Mouse (Mus musculus) hindbrain, embryonic 14.5 days (tissue): ENCODE data around the gene Tlcd1. TPM values are rescaled to one million over a fixed set of nuclear protein-coding genes. Genes with fewer than 3 reads are reported as not detected.

Source experiments
- ATAC-seq: fragments of 200-750 bp; cut with Nextera tagmentation; 2 replicates; pipeline ENCODE4 v1.8.0; 2017; ENCODE audit warnings: moderate number of reproducible peaks, mild to moderate bottlenecking, moderate TSS enrichment, moderate library complexity; ENCODE audit not compliant: low FRiP score
- DNase-seq: peaks from one replicate; pipeline ENCODE4 v3.0.0-alpha.2; 2015; ENCODE audit warnings: low spot score
- H3K27ac ChIP-seq: fragments of 300-500 bp; sonication (generic); 2 replicates; pipeline ENCODE4 v1.5.1; 2014; ENCODE audit warnings: mild to moderate bottlenecking, moderate library complexity
- H3K27me3 ChIP-seq: fragments of 300-500 bp; sonication (generic); 2 replicates; pipeline ENCODE4 v1.6.1; 2014; ENCODE audit warnings: mild to moderate bottlenecking, low read length, mixed read lengths; ENCODE audit not compliant: control insufficient read depth, insufficient read depth
- H3K36me3 ChIP-seq: fragments of 300-500 bp; sonication (generic); replicated peaks from 2 replicates; pipeline ENCODE4 v1.6.1; 2014; ENCODE audit not compliant: control insufficient read depth, insufficient read depth
- H3K4me1 ChIP-seq: fragments of 300-500 bp; sonication (generic); replicated peaks from 2 replicates; pipeline ENCODE4 v1.6.1; 2014; ENCODE audit warnings: antibody characterized with exemption, low read length, mixed read lengths; ENCODE audit not compliant: control insufficient read depth, insufficient read depth
- H3K4me2 ChIP-seq: fragments of 300-500 bp; sonication (generic); replicated peaks from 2 replicates; pipeline ENCODE4 v1.6.1; 2014; ENCODE audit warnings: mild to moderate bottlenecking, moderate library complexity
- H3K4me3 ChIP-seq: fragments of 300-500 bp; sonication (generic); replicated peaks from 2 replicates; pipeline ENCODE4 v1.5.1; 2014; ENCODE audit warnings: mild to moderate bottlenecking, low read length
- H3K9ac ChIP-seq: fragments of 300-500 bp; sonication (generic); 2 replicates; pipeline ENCODE4 v1.6.1; 2014
- H3K9me3 ChIP-seq: fragments of 300-500 bp; sonication (generic); 2 replicates; pipeline ENCODE4 v1.6.1; 2016; ENCODE audit warnings: low read length; ENCODE audit not compliant: control insufficient read depth
- WGBS: fragments of 180-500 bp; shearing (Covaris S2); extraction: QIAGEN DNeasy Blood & Tissue Kit; methylation state at CpG from one replicate; pipeline ENCODE4 v1.1.7; 2014; 5-methylcytosine and 5-hydroxymethylcytosine counted together
- polyA plus RNA-seq: library from polyadenylated mRNA; unstranded; fragments of >200 nt; fragmentation: Nextera tagmentation; extraction: Ambion mirVana; gene quantifications from 2 replicates; pipeline ENCODE4 v1.2.1, GENCODE M21; 2014

Tlcd1 gene
- polyA plus RNA-seq, 1 experiment from 2014 or later = 13.4 TPM

DNA sequence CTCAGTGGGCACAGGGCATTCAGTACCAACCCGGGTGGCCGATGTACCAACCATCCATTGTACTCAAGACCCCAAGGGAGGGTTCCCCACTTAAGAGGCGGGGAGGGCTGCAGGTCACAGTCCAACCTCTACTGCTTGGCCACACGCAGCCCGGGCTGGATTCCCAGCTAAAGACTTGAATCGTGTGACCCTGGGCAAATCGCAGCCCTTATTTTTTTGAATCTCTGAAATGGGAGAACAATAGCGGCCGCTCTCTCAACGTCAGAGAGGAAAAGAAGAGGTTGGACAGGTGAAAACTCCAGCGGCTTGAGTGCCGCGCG lies 11.9 kb upstream of the Tlcd1 start:
- peak overlapping the region; percentile 96 for H3K4me3 ChIP-seq
- no peak for DNase-seq
- no peaks in the 10 kb centered on the region for H3K27me3 ChIP-seq
- peak overlapping the region; percentile 100 for H3K9ac ChIP-seq
- peak; percentile 1; the same call in 1 of the 2 replicates for ATAC-seq
- peaks cover 30% of the 10 kb centered on the region for H3K36me3 ChIP-seq
- H3K4me2 ChIP-seq = peak overlapping the region; percentile 79
- H3K9me3 ChIP-seq = no peaks in the 10 kb centered on the region
- H3K27ac ChIP-seq = peak overlapping the region; percentile 97
- under 1% methylated on average over 14 of the region's 14 CpGs for WGBS
- peaks cover 25% of the 10 kb centered on the region for H3K4me1 ChIP-seq

DNA sequence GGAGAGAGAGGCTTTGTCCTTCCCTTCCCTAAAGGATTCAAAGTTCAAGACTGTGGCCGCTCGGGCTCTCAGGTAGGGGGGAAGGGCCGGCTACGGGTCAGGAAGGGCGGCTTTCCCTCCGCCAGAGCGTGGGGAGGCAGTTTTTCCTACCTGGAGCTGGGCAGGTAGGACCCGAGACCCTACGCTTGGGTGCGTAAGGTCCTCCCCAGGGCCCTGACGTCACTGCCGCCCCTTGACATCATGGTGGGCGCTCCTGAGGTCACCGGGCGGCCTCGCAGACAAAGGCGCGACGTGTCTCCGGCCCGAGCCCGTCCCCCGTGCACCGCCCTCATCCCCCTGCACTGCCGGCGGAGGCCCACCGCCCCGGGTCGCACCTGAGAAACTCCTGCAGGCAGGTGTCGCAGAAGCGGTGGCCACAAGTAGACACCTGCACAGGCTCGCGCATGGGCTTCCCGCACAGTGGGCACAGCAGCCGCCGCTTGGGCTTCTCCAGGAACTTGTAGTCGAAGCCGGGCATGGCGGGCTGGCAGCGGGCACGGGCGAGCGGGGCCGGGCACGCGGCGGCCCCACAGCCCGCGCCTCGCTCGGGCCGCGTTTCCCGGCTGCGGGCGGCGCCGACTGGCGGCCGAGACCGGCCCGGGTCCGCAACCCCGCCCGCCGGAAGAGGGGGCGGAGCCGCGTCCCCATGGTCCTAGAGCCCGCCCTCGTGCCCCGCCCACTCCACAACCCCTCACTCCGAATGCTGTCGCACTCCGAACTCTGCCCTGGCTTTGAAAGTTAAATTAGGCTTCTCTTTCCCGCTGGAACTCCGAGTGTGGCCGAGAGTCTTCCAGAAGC lies 11.4 kb upstream of the Tlcd1 start, which contains the start of gene Traf4:
TSS of gene Traf4 (minus strand) at position 666 of the 837 bp plus-strand sequence.
- ATAC-seq (peak; percentile 87), DNase-seq (peak; percentile 88)
- WGBS = under 1% methylated on average over 77 of the region's 78 CpGs
- Histone ChIP-seq H3K4me1 (peaks cover 25% of the 10 kb centered on the region), H3K27ac (peak within 1 kb of the TSS; percentile 97), H3K4me3 (peak within 1 kb of the TSS; percentile 96), H3K27me3 (no peaks in the 10 kb centered on the region), H3K9me3 (no peaks in the 10 kb centered on the region), H3K36me3 (peaks cover 25% of the 10 kb centered on the region), H3K9ac (peak within 1 kb of the TSS; percentile 100), H3K4me2 (peak within 1 kb of the TSS; percentile 79)

DNA sequence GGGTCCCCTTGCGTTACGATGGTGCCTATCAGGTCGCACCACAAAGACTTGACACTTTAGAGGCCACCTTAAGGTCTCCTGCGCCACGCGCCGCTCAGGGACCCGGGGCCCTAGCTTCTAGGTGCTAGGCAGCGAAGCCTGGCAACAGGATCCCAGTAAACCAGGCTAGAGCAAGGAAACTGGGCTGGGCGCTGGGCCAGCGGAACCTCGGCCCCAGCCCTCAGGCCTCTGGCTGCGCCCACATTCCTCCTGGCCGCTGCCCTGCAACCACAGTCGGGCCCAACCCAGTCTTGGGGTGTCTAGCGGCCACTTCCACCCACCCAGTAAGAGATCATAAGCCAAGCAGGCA lies 10.8 kb upstream of the Tlcd1 start:
- DNase-seq (peak; percentile 60), ATAC-seq (peak; percentile 29; the same call in 1 of the 2 replicates)
- H3K4me3 ChIP-seq = peak overlapping the region; percentile 96
- WGBS = 2% methylated on average over 16 of the region's 16 CpGs
- H3K4me2 ChIP-seq = peak overlapping the region; percentile 79
- peak overlapping the region; percentile 100 for H3K9ac ChIP-seq
- H3K4me1 ChIP-seq = peaks cover 25% of the 10 kb centered on the region
- no peaks in the 10 kb centered on the region for H3K27me3 ChIP-seq
- peak overlapping the region; percentile 97 for H3K27ac ChIP-seq
- H3K9me3 ChIP-seq = no peaks in the 10 kb centered on the region
- H3K36me3 ChIP-seq = peaks cover 19% of the 10 kb centered on the region

DNA sequence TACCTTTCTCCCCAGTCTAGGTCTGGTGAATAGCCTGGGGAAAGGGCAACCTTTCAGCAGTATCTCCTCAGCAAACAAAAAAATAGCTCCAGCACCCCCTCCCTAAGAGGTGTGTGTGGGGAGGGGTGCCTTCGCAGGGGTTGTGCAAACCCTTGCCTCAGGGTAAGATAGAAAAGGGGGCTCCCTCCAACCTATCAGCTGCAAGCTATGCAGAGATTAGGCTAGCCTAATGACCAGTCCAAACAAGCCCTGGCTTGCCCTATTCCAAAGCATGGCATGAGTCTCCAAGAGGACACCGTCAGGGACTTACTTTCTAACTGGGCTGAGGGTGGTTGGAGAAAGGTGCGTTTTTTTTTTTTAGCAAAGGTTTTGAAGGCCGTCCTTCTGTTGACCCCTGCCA lies 10.3 kb upstream of the Tlcd1 start:
- peak overlapping the region; percentile 100; the same call in 1 of the 2 replicates for H3K9ac ChIP-seq
- DNase-seq = no peak
- peaks cover 25% of the 10 kb centered on the region for H3K4me1 ChIP-seq
- ATAC-seq = no peak
- H3K27me3 ChIP-seq = no peaks in the 10 kb centered on the region
- H3K4me3 ChIP-seq = peak overlapping the region; percentile 96
- H3K36me3 ChIP-seq = peaks cover 15% of the 10 kb centered on the region
- peak overlapping the region; percentile 97 for H3K27ac ChIP-seq
- WGBS = 53% methylated on average over 4 of the region's 4 CpGs
- peak overlapping the region; percentile 79 for H3K4me2 ChIP-seq
- H3K9me3 ChIP-seq = no peaks in the 10 kb centered on the region

DNA sequence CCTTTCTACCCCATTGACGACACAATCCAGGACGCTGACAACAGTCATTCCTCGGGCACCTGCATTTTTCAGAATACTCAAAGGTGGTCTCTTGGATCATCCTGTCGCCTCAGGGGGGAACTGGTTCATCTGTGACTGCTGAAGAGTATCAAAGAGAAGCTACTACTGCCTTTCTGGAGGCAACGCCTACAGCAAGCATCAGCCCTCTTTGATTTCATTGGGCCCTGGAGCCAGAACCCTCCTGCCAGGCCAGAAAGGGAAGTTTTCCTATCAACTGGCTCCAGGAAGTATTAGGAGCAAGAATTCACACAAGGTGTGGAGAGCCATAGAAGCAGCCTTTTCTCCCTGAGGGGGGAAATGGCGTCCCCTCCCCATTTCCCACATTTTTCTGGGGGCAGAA lies 9.9 kb upstream of the Tlcd1 start:
- H3K4me1 ChIP-seq = peaks cover 25% of the 10 kb centered on the region
- no peaks in the 10 kb centered on the region for H3K27me3 ChIP-seq
- peak overlapping the region; percentile 97; the same call in 1 of the 2 replicates for H3K27ac ChIP-seq
- WGBS = 74% methylated on average over 6 of the region's 6 CpGs
- no peak overlapping the region for H3K9ac ChIP-seq
- peaks cover 10% of the 10 kb centered on the region for H3K36me3 ChIP-seq
- H3K4me3 ChIP-seq = no peak overlapping the region
- no peak overlapping the region; the same call in 1 of the 2 replicates for H3K4me2 ChIP-seq
- no peak for DNase-seq
- no peak for ATAC-seq
- no peaks in the 10 kb centered on the region for H3K9me3 ChIP-seq

DNA sequence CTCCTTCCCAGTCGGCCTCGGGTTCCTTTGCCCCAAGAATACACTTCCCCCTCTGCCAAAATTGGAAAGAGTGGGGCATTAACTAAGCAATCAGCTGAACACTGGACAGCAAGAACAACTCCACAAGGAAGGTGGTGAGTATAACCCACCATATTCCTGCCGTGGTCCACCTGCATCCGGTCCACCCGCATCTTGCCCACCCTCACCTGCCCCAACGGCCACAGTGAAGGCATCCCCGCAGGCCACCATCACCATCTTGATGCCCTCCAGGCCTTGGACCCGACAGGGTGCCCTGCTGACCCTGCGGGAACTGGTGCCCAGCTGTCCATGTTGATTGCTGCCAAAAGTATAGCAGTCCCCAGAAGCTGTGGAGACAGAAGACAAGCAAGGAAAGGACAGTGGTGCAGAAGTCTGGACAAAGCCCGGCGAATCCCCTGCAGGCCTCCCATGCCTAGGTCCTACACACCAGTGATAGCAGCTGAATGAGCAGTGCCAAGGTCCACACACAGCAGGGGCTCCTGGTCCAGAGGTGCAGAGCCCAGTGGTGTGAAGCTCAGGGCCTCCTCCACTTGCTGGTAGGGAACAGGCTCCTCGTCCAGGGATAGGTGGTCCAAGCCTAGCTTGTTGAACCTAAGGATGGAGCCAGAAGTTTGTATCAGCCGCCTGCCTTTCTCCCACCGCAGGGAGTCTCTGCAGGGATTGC lies 9.1 kb upstream of the Tlcd1 start:
- no peak overlapping the region for H3K27ac ChIP-seq
- no peak overlapping the region for H3K4me2 ChIP-seq
- peaks cover 2% of the 10 kb centered on the region; the same call in 1 of the 2 replicates for H3K36me3 ChIP-seq
- no peak overlapping the region for H3K9ac ChIP-seq
- no peak for ATAC-seq
- WGBS = 92% methylated on average over 14 of the region's 14 CpGs
- DNase-seq = no peak
- H3K4me1 ChIP-seq = peaks cover 21% of the 10 kb centered on the region
- H3K9me3 ChIP-seq = no peaks in the 10 kb centered on the region
- no peak overlapping the region for H3K4me3 ChIP-seq
- H3K27me3 ChIP-seq = no peaks in the 10 kb centered on the region

DNA sequence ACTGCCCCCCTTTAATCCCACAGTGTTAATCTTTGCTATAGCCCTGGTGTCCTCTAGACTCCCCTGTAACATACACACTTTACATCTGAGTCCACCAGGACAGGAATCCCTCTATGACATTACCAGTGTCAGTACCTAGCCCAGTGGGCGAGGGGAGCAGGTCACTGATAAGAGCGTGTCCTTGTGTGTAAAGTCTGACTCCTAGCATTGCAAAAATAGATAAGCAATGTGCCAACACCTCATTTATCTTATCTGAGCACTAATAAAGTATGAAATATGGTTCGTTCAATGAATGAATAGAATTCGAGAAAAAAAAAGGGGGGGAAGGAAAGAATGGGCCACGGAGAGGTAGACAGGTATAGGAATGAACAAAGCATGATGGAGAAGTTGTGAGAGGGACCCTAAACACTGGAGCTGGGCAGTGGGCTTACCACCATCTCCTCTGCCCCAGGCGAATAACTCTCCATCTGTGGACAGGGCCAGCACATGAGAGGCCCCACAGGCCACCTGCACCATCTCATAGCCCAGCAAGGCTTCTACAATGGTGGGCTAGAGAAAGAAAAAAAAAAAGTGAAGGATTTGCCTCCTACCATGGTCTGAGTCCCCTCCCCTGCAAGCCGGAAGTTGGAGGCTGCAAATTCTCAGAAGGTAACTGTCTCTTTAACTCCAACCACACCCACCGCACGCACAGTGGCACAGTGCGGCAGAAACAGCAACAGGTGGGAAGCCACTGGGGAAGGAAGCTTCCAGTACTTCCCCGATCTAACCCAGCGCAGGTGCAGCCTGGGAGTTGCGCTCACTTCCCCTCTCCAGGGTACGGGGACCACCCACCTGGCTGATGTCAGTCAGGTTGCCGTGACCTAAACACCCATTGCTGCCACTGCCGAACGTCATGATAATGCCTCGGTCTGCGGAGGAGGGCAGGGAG lies 7.7 kb upstream of the Tlcd1 start:
- H3K4me3 ChIP-seq = no peak overlapping the region
- no peak for ATAC-seq
- 60% methylated on average over 19 of the region's 19 CpGs for WGBS
- peaks cover 7% of the 10 kb centered on the region for H3K4me1 ChIP-seq
- H3K27ac ChIP-seq = no peak overlapping the region
- no peak overlapping the region for H3K4me2 ChIP-seq
- H3K9ac ChIP-seq = no peak overlapping the region
- no peaks in the 10 kb centered on the region for H3K9me3 ChIP-seq
- H3K36me3 ChIP-seq = no peaks in the 10 kb centered on the region
- no peak for DNase-seq
- no peaks in the 10 kb centered on the region for H3K27me3 ChIP-seq

DNA sequence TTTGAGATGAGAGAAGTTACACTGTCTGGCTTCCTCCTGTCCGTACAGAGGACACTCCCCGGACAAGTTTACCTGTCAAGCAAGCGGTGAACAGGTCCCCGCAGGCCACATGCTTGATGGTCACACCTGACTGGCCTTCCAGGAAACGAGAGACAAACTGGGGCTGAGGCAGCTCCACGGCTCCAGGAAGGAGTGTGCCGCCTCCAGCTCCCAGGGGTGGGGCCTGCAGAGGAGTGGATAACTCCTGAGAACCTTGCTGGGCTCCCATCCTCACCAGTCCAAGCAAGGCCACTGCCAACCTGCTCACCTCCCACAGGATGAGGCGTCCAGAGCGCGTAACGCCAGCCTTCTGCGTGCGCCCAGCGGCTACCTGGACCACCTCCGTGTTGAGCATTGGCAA lies 6.2 kb upstream of the Tlcd1 start:
- no peaks in the 10 kb centered on the region for H3K36me3 ChIP-seq
- H3K9me3 ChIP-seq = no peaks in the 10 kb centered on the region
- no peak overlapping the region for H3K27ac ChIP-seq
- no peak overlapping the region for H3K9ac ChIP-seq
- DNase-seq = no peak
- H3K4me1 ChIP-seq = peaks cover 6% of the 10 kb centered on the region
- ATAC-seq = no peak
- no peak overlapping the region for H3K4me3 ChIP-seq
- H3K4me2 ChIP-seq = no peak overlapping the region
- H3K27me3 ChIP-seq = no peaks in the 10 kb centered on the region
- WGBS = 87% methylated on average over 15 of the region's 15 CpGs

DNA sequence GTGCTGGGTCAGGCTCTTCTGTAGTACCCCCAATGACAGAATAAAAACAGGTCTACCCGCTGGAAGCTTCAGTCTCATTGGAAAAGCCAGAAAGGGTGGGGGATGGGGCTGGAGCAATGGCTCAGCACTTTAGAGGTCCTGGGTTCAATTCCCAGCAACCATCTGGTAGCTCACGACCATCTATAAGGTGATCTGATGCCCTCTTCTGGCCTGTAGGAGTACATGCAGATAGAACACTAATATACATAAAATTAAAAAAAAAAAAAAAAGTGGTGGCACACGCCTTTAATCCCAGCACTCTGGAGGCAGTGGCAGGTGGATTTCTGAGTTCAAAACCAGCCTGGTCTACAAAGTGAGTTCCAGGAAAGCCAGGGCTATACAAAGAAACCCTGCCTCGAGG lies 5.2 kb upstream of the Tlcd1 start:
- Histone ChIP-seq H3K9me3 (no peaks in the 10 kb centered on the region), H3K4me2 (no peak overlapping the region), H3K27me3 (no peaks in the 10 kb centered on the region), H3K27ac (no peak overlapping the region), H3K36me3 (no peaks in the 10 kb centered on the region), H3K4me1 (no peaks in the 10 kb centered on the region), H3K9ac (no peak overlapping the region), H3K4me3 (no peak overlapping the region)
- DNase-seq (no peak), ATAC-seq (no peak)
- 70% methylated on average over 4 of the region's 4 CpGs for WGBS
